Mouse (Mus musculus) ES-E14 (cell line): ENCODE results near the gene 2510009E07Rik.

Experiments
- CHD2 ChIP-seq: IDR thresholded peaks from 2 replicates; pipeline ENCODE4 v1.6.1; 2014; ENCODE audit warnings: mild to moderate bottlenecking, low read depth, low read length, inconsistent platforms
- HCFC1 ChIP-seq: IDR thresholded peaks from 2 replicates; pipeline ENCODE4 v1.6.1; 2012; ENCODE audit warnings: low read length, inconsistent platforms, borderline replicate concordance; ENCODE audit not compliant: insufficient read depth
- ZC3H11A ChIP-seq: IDR thresholded peaks from 2 replicates; pipeline ENCODE4 v1.6.1; 2012; ENCODE audit warnings: low read depth, mild to moderate bottlenecking, inconsistent platforms, low read length, borderline replicate concordance

DNA sequence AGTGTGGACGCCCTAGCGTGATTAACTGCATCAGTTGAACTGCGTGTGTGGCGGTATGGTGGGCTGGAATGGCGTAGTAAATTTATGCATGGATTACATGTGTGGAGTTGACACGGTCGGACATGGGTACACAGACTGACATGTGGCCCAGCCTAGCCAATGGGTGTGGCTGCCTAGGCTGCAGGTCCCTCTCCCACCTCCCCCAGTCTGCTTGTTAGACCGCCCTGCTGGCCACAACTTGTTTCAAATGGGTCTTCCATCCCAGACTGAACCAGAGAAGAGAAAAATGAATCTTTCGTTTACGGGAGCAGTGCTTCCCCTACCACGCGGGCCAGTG, 745 bp upstream of the 2510009E07Rik start:
- TF ChIP-seq ZC3H11A: no peak
- TF ChIP-seq CHD2: no peak
- TF ChIP-seq HCFC1: no peak
